Mouse (Mus musculus): ENCODE results near the gene Fbn1. TPM values are rescaled to one million over a fixed set of nuclear protein-coding genes. Genes with fewer than 3 reads are reported as not detected.

Gene Fbn1
- total and polyA plus RNA-seq, 3 experiments, result 0.04 to 0.17 (median 0.09) TPM

GRCm38 (mm10) chr2:125478705-125479104, 29.1 kb downstream of the Fbn1 start:
- Histone ChIP-seq H3K4me2 (ENCODE audit: insufficient read depth, low read depth, poor library complexity, severe bottlenecking) (no peak overlapping the region), H3K27ac (ENCODE audit: insufficient read depth, low read depth) (no peak overlapping the region), H3K9ac (ENCODE audit: insufficient read depth, low read depth) (no peak overlapping the region), H3K4me3 (replicated peaks in 1 of 3; ENCODE audit: low read depth in 2 of 3, low read length in 2 of 3, poor library complexity in 1 of 3) (no peak overlapping the region), H3K36me3 (replicated peaks in 1 of 2; ENCODE audit: control insufficient read depth in 1 of 2, insufficient read depth in 1 of 2, low read length in 1 of 2) (no peaks in the 10 kb centered on the region), H3K79me2 (replicated peaks; ENCODE audit: control insufficient read depth, extremely low read depth, insufficient read depth, poor library complexity, severe bottlenecking) (no peaks in the 10 kb centered on the region), H3K27me3 (replicated peaks) (no peaks in the 10 kb centered on the region), H3K4me1 (ENCODE audit: control insufficient read depth in 1 of 2, insufficient read depth in 2 of 2) (no peaks in the 10 kb centered on the region), H3K9me3 (replicated peaks; ENCODE audit: low read length) (no peaks in the 10 kb centered on the region)
- in situ Hi-C loops (cut with MboI; ENCODE audit: low pct_ligation_motif_present, low pct_unique_long_range_greater_than_20kb, low sequenced_read_pairs) (no loop called here), dilution Hi-C loops (cut with MboI; ENCODE audit: extremely low pct_ligation_motif_present, extremely low pct_unique_long_range_greater_than_20kb, low sequenced_read_pairs) (no loop called here)
- DNase-seq (ENCODE audit: extremely low read depth), result no peak
- TF ChIP-seq JUND (conservative IDR thresholded peaks at IDR 0.05; ENCODE audit: low read depth, low read length), result no peak
- no peak for TF ChIP-seq EP300 (IDR thresholded peaks at IDR 0.05; ENCODE audit: low read length)
- no peak for TF ChIP-seq ZNF384 (IDR thresholded peaks at IDR 0.05; ENCODE audit: low read depth, low read length)
- no peak for TF ChIP-seq MXI1 (IDR thresholded peaks at IDR 0.05; ENCODE audit: low read depth, low read length)
- TF ChIP-seq BHLHE40 (IDR thresholded peaks at IDR 0.05; ENCODE audit: low read depth, low read length), result no peak
- TF ChIP-seq POLR2AphosphoS2 (IDR thresholded peaks at IDR 0.05; ENCODE audit: low read depth, low read length), result no peak
- no peak for TF ChIP-seq USF2 (conservative IDR thresholded peaks at IDR 0.05; ENCODE audit: low read depth, low read length)
- no peak for TF ChIP-seq ETS1 (conservative IDR thresholded peaks at IDR 0.05; ENCODE audit: low read depth, low read length)
- no peak for TF ChIP-seq POLR2A (IDR thresholded peaks at IDR 0.05; ENCODE audit: low read depth, low read length)
- no peak for TF ChIP-seq ZC3H11A (IDR thresholded peaks at IDR 0.05; ENCODE audit: low read depth, low read length)
- no peak for TF ChIP-seq MYC (IDR thresholded peaks at IDR 0.05; ENCODE audit: low read depth, low read length)
- no peak for TF ChIP-seq UBTF (IDR thresholded peaks at IDR 0.05; ENCODE audit: low read depth, low read length)
- TF ChIP-seq NRF1 (IDR thresholded peaks at IDR 0.05; ENCODE audit: low read depth, low read length), result no peak
- TF ChIP-seq USF1 (IDR thresholded peaks at IDR 0.05; ENCODE audit: low read depth, low read length), result no peak
- no peak for TF ChIP-seq GABPA (IDR thresholded peaks at IDR 0.05; ENCODE audit: insufficient replicate concordance, low read depth, low read length)
- TF ChIP-seq SMC3 (IDR thresholded peaks at IDR 0.05; ENCODE audit: low read depth, low read length), result no peak
- no peak for TF ChIP-seq KAT2A (IDR thresholded peaks at IDR 0.05; ENCODE audit: insufficient replicate concordance, low read length)
- TF ChIP-seq CHD2 (IDR thresholded peaks at IDR 0.05; ENCODE audit: low read length), result no peak

GRCm38 (mm10) chr2:125477367-125477766, 30.4 kb downstream of the Fbn1 start:
- in situ Hi-C loops (cut with MboI; ENCODE audit: low pct_ligation_motif_present, low pct_unique_long_range_greater_than_20kb, low sequenced_read_pairs) (no loop called here), dilution Hi-C loops (cut with MboI; ENCODE audit: extremely low pct_ligation_motif_present, extremely low pct_unique_long_range_greater_than_20kb, low sequenced_read_pairs) (no loop called here)
- Histone ChIP-seq H3K4me2 (ENCODE audit: insufficient read depth, low read depth, poor library complexity, severe bottlenecking) (no peak overlapping the region), H3K27me3 (replicated peaks) (no peaks in the 10 kb centered on the region), H3K9ac (ENCODE audit: insufficient read depth, low read depth) (no peak overlapping the region), H3K9me3 (replicated peaks; ENCODE audit: low read length) (no peaks in the 10 kb centered on the region), H3K79me2 (replicated peaks; ENCODE audit: control insufficient read depth, extremely low read depth, insufficient read depth, poor library complexity, severe bottlenecking) (no peaks in the 10 kb centered on the region), H3K4me3 (replicated peaks in 1 of 3; ENCODE audit: low read depth in 2 of 3, low read length in 2 of 3, poor library complexity in 1 of 3) (no peak overlapping the region), H3K27ac (ENCODE audit: insufficient read depth, low read depth) (no peak overlapping the region), H3K36me3 (replicated peaks in 1 of 2; ENCODE audit: control insufficient read depth in 1 of 2, insufficient read depth in 1 of 2, low read length in 1 of 2) (no peaks in the 10 kb centered on the region), H3K4me1 (ENCODE audit: control insufficient read depth in 1 of 2, insufficient read depth in 2 of 2) (no peaks in the 10 kb centered on the region)
- no peak for TF ChIP-seq EP300 (IDR thresholded peaks at IDR 0.05; ENCODE audit: low read length)
- no peak for TF ChIP-seq E2F4 (IDR thresholded peaks at IDR 0.05; ENCODE audit: insufficient replicate concordance, low read depth, low read length)
- TF ChIP-seq ZKSCAN1 (IDR thresholded peaks at IDR 0.05; ENCODE audit: borderline replicate concordance, low read depth, low read length), result no peak
- TF ChIP-seq ETS1 (conservative IDR thresholded peaks at IDR 0.05; ENCODE audit: low read depth, low read length), result no peak
- TF ChIP-seq TBP (conservative IDR thresholded peaks at IDR 0.05; ENCODE audit: low read depth, low read length), result no peak
- no peak for TF ChIP-seq TCF12 (IDR thresholded peaks at IDR 0.05; ENCODE audit: low read depth, low read length)
- TF ChIP-seq POLR2A (IDR thresholded peaks at IDR 0.05; ENCODE audit: low read depth, low read length), result no peak
- TF ChIP-seq NELFE (IDR thresholded peaks at IDR 0.05; ENCODE audit: low read depth, low read length), result no peak
- TF ChIP-seq JUND (conservative IDR thresholded peaks at IDR 0.05; ENCODE audit: low read depth, low read length), result no peak
- TF ChIP-seq ZMIZ1 (IDR thresholded peaks at IDR 0.05; ENCODE audit: low read depth, low read length), result no peak
- TF ChIP-seq MAFK (IDR thresholded peaks at IDR 0.05; ENCODE audit: insufficient replicate concordance, low read length), result no peak
- TF ChIP-seq JUN (IDR thresholded peaks at IDR 0.05; ENCODE audit: insufficient read depth, low read depth, low read length), result no peak
- no peak for TF ChIP-seq MXI1 (IDR thresholded peaks at IDR 0.05; ENCODE audit: low read depth, low read length)
- no peak for TF ChIP-seq SIN3A (IDR thresholded peaks at IDR 0.05; ENCODE audit: low read length)
- no peak for DNase-seq (ENCODE audit: extremely low read depth)
